Mouse (Mus musculus): ENCODE measurements around the gene Cox7a2l. TPM values are rescaled to one million over a fixed set of nuclear protein-coding genes. Genes with fewer than 3 reads are reported as not detected.

The Cox7a2l gene
- polyA plus RNA-seq, 1 experiment, result 276 TPM

GRCm38 (mm10) chr17:83526624-83527532 is 9.7 kb upstream of the Cox7a2l start:
- no peak for DNase-seq (ENCODE audit: low read depth)

- no peak for DNase-seq (ENCODE audit: low read depth)
These were observed 9.0 kb upstream of the Cox7a2l start for GRCm38 (mm10) chr17:83526091-83526561.

GRCm38 (mm10) chr17:83525596-83525995 is 8.5 kb upstream of the Cox7a2l start:
- DNase-seq (ENCODE audit: low read depth), result no peak

- no peak for DNase-seq (ENCODE audit: low read depth)
These were observed 7.6 kb upstream of the Cox7a2l start for GRCm38 (mm10) chr17:83524753-83525152.

GRCm38 (mm10) chr17:83522590-83523379 is 5.7 kb upstream of the Cox7a2l start:
- DNase-seq (ENCODE audit: low read depth), result no peak

GRCm38 (mm10) chr17:83521881-83522280 is 4.8 kb upstream of the Cox7a2l start:
- no peak for DNase-seq (ENCODE audit: low read depth)

- peak; percentile 62 for DNase-seq (ENCODE audit: low read depth)
These were observed 2.9 kb downstream of the Cox7a2l start for GRCm38 (mm10) chr17:83514213-83514701.

- no peak for DNase-seq (ENCODE audit: low read depth)
These were observed 3.4 kb downstream of the Cox7a2l start for GRCm38 (mm10) chr17:83513655-83514212.

GRCm38 (mm10) chr17:83512130-83512529 is 5.0 kb downstream of the Cox7a2l start:
- peak; percentile 67 for DNase-seq (ENCODE audit: low read depth)

GRCm38 (mm10) chr17:83503693-83504092 is 13.4 kb downstream of the Cox7a2l start:
- DNase-seq (ENCODE audit: low read depth), result no peak

- no peak for DNase-seq (ENCODE audit: low read depth)
These were observed 17.4 kb downstream of the Cox7a2l start for GRCm38 (mm10) chr17:83499692-83500091.

GRCm38 (mm10) chr17:83498889-83499288 is 18.2 kb downstream of the Cox7a2l start:
- DNase-seq (ENCODE audit: low read depth), result no peak

- no peak for DNase-seq (ENCODE audit: low read depth)
These were observed 29.4 kb downstream of the Cox7a2l start for GRCm38 (mm10) chr17:83487762-83488161.

- DNase-seq (ENCODE audit: low read depth), result no peak
These were observed 33.3 kb downstream of the Cox7a2l start for GRCm38 (mm10) chr17:83483784-83484183.

GRCm38 (mm10) chr17:83482817-83483536 is 34.2 kb downstream of the Cox7a2l start:
- no peak for DNase-seq (ENCODE audit: low read depth)

GRCm38 (mm10) chr17:83481551-83481950 is 35.6 kb downstream of the Cox7a2l start:
- DNase-seq (ENCODE audit: low read depth), result no peak

GRCm38 (mm10) chr17:83477089-83477488 is 40.0 kb downstream of the Cox7a2l start:
- no peak for DNase-seq (ENCODE audit: low read depth)

- DNase-seq (ENCODE audit: low read depth), result no peak
These were observed 47.5 kb downstream of the Cox7a2l start for GRCm38 (mm10) chr17:83469586-83469985.

- no peak for DNase-seq (ENCODE audit: low read depth)
These were observed 50.4 kb downstream of the Cox7a2l start for GRCm38 (mm10) chr17:83466697-83467251.

- no peak for DNase-seq (ENCODE audit: low read depth)
These were observed 51.2 kb downstream of the Cox7a2l start for GRCm38 (mm10) chr17:83465969-83466368.

- DNase-seq (ENCODE audit: low read depth), result no peak
These were observed 59.9 kb downstream of the Cox7a2l start for GRCm38 (mm10) chr17:83457271-83457670.
